Mouse (Mus musculus): ENCODE data around the gene Rab3il1.

DNA sequence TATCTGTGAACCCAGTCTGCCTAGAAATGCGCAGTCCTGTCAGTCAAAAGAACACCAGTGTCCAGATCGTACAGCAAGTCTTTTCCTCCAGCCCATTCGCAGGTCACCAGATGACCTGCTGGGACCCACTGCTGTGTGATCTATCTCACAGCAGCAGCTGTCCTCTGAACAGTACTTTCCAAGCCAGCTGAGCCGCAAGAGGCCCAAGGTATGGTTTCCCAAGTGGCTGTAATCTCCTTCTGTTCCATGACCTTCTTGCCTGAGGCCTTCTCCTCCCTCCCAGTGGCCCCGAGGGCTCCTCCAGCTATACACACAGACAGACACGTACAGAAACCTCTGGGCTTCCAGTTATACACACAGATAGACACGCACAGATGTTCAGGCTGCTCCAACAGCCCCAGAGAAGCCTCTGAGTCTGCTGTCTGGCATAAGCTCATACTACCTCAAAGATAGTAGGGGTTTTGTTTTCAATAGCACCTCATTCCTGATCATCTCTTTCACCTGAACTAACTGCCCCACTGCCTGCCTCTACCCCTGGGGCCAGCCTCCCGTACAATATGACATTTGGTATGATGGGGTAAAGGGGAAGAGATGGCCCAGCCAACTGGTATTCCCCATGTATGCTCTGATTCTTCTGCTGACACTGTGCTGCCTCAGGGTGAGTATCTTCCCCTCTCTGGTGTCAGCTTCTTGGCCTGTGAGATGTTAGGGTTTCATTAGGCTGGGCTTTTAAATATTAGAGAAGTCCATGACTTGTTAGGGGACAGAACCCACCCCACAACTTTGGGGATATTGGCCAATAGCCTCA is 59.5 kb downstream of the Rab3il1 start:
- TF ChIP-seq CTCF (conservative IDR thresholded peaks at IDR 0.05; ENCODE audit: insufficient read depth, insufficient read length, low read depth, low read length) (no peak), POLR2A (IDR thresholded peaks at IDR 0.05; ENCODE audit: low read depth, low read length) (no peak)
